Mouse (Mus musculus) olfactory bulb, adult 2 months (tissue): ENCODE measurements around the gene Mgat4c. TPM values are rescaled to one million over a fixed set of nuclear protein-coding genes. Genes with fewer than 3 reads are reported as not detected.
A peak's percentile ranks its signal among the peaks of the same experiment; 100 is the strongest.

Source experiments
- H3K27ac ChIP-seq: fragments of 200-500 bp; 2 replicates; pipeline ENCODE4 v1.5.1; 2012; ENCODE audit warnings: low read depth, low read length; ENCODE audit not compliant: insufficient read depth
- H3K4me1 ChIP-seq: fragments of 200-500 bp; 2 replicates; pipeline ENCODE4 v1.6.1; 2012; ENCODE audit warnings: low read length; ENCODE audit not compliant: control insufficient read depth, insufficient read depth
- H3K4me3 ChIP-seq: fragments of 200-500 bp; 2 replicates; pipeline ENCODE4 v1.5.1; 2012; ENCODE audit warnings: mild to moderate bottlenecking, low read depth, low read length, moderate library complexity; ENCODE audit not compliant: insufficient read depth
- CTCF ChIP-seq: fragments of 200-500 bp; IDR thresholded peaks from 2 replicates; pipeline ENCODE4 v1.5.1; 2012; ENCODE audit warnings: low read depth, mild to moderate bottlenecking, low read length, moderate library complexity; ENCODE audit not compliant: insufficient read depth
- POLR2A ChIP-seq: fragments of 200-500 bp; IDR thresholded peaks from 2 replicates; pipeline ENCODE4 v1.6.1; 2012; ENCODE audit warnings: mild to moderate bottlenecking, low read depth, low read length, moderate library complexity; ENCODE audit not compliant: insufficient read depth
- WGBS: fragments of 180-500 bp; shearing (Covaris S2); methylation state at CpG from one replicate; pipeline ENCODE4 v1.1.7; 2018; 5-methylcytosine and 5-hydroxymethylcytosine counted together
- polyA plus RNA-seq: library from polyadenylated mRNA; stranded (reverse); fragments of >200 nt; gene quantifications from 2 replicates; pipeline ENCODE4 v1.2.4, GENCODE M21; 2012; ENCODE audit warnings: low replicate concordance; ENCODE audit not compliant: missing spikeins, insufficient read depth, insufficient read length

The Mgat4c gene
- polyA plus RNA-seq: not detected in 2 replicates

DNA sequence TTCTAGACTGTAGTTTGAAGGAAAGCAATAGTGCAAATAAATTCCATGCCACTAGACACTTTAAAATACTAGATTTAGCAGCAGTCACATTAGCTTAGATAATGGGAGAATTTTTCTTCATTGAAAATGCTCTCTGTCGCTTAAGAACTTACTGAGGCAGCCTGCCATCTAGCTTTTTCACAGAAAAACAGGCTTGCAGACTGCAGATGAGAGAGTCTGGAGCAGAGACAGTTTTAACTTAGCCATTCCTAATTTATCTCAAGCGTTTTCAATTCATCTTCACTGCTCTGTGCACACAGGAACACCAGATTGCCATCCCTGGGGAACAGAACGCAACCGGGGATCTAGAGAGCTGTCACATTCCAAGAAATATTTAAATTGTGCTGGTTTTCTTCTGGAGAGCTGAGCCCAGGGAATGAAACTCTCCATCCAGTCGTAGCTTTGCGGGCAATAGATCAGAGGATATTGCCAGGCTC is at the start of gene Mgat4c:
Gene Mgat4c, plus strand, starts transcription at position 51 of the 476 bp plus-strand sequence.
- H3K27ac ChIP-seq: peak within 1 kb of the TSS; percentile 78
- no peaks in the 10 kb centered on the region for H3K4me1 ChIP-seq
- WGBS: 14% methylated on average over 6 of the region's 6 CpGs
- peak within 1 kb of the TSS; percentile 37 for H3K4me3 ChIP-seq
- no peak for TF ChIP-seq POLR2A
- TF ChIP-seq CTCF: no peak

- TF ChIP-seq POLR2A (no peak), CTCF (no peak)
- Histone ChIP-seq H3K4me3 (no peak overlapping the region), H3K27ac (no peak overlapping the region), H3K4me1 (no peaks in the 10 kb centered on the region)
- 91% methylated on average over 6 of the region's 6 CpGs for WGBS
These were observed 46.0 kb upstream of the Mgat4c start for GRCm38 (mm10) chr10:101635266-101635665.

DNA sequence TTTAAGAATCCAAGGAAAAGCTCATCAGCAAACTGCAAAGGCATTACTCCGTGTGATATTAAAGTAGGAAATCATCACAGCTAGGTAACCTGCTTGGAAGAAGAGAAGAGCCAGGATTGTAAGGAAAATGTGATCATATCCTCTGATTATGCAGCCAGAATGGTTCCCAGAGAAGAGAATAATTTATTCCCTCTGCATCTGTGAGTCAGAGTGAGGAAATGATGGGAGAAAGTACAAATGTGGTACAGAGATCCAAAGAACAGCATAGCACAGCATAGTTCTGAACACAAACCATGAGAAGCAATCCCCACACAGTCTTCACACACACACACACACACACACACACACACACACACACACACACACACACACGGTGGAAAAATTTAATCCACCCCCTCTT is 40.2 kb upstream of the Mgat4c start:
- H3K4me3 ChIP-seq: no peak overlapping the region
- TF ChIP-seq CTCF: no peak
- no peak for TF ChIP-seq POLR2A
- no peak overlapping the region for H3K27ac ChIP-seq
- WGBS: 72% methylated on average over 2 of the region's 2 CpGs
- H3K4me1 ChIP-seq: no peaks in the 10 kb centered on the region

GRCm38 (mm10) chr10:101681914-101682313 is 627 bp downstream of the Mgat4c start:
- no peaks in the 10 kb centered on the region for H3K4me1 ChIP-seq
- WGBS: 25% methylated on average over 5 of the region's 5 CpGs
- TF ChIP-seq CTCF: no peak
- no peak for TF ChIP-seq POLR2A
- H3K27ac ChIP-seq: peak overlapping the region; percentile 78
- H3K4me3 ChIP-seq: no peak overlapping the region; the same call in 1 of the 2 replicates

GRCm38 (mm10) chr10:101761828-101762227 is 80.5 kb downstream of the Mgat4c start:
- TF ChIP-seq CTCF (no peak), POLR2A (no peak)
- Histone ChIP-seq H3K4me1 (no peaks in the 10 kb centered on the region), H3K4me3 (no peak overlapping the region), H3K27ac (no peak overlapping the region)
- WGBS: 90% methylated on average over 3 of the region's 3 CpGs

DNA sequence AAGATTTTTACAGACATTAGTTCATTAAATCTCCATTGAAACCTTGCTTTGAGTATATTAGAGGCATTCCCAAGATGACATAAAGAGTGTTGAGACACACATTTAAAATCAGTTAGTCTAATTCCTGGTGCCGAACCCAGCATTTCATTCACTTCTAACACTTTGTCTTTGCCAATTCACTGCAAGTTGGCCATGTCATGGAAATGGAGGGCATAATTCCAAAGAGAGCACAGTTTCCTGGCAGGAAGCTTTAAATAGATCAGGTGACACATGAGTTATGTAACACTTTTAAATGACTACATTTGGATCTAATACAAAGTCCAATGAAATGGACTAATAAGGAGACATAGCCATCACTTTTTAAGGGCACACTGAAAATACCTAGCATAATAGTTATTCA is 89.4 kb downstream of the Mgat4c start:
- Histone ChIP-seq H3K4me3 (no peak overlapping the region), H3K27ac (no peak overlapping the region), H3K4me1 (no peaks in the 10 kb centered on the region)
- TF ChIP-seq CTCF (no peak), POLR2A (no peak)
- whole genome bisulfite sequencing: 48% methylated on average over 1 of the region's 1 CpGs

DNA sequence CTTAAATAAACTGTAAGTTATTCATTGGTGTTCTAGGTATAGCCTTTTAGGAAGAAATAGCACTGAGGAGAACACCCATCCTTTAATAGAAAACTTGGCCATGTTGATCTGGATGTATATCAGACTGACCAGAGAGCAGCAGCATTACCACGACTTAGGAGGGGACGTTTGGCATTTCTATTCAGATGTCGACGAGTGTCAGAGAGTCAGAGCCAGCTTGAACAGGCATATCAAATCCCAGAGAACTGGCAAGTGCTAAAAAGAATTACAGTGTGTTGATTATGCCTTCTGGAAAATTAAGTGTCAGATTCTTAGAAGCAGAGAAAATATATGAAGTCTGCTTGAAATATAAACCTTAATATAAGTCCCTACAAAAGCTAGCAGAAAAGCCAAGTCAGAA is 89.9 kb downstream of the Mgat4c start:
- 64% methylated on average over 4 of the region's 4 CpGs for WGBS
- H3K4me1 ChIP-seq: no peaks in the 10 kb centered on the region
- TF ChIP-seq CTCF (no peak), POLR2A (no peak)

DNA sequence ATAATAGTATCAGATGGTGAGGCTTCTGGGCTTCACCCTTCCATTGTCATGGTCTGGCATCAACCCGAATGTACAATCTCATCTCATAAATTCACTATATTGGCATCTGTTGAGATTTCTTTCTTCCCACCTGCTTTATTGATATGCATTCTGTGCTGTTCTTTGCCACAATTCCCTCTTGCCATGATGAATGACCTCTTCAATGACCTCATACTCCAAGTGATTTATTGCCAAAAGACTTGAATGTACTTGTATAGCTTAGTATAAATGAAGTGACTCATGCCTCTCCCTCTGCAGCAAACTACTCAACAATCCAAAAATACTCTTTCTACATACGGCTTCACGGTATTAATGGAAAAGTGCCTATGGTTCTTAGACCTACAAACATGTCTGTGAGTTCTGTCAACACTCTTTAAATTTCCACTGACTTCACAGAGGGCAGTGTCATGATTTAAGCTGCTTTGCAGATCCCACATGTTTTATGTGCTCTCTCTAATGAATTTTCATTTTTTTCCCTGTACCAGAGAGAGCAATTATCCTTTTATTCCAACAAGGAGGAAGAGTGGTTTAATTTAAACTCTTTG is 102.0 kb downstream of the Mgat4c start:
- H3K27ac ChIP-seq: no peak overlapping the region
- no peak overlapping the region for H3K4me3 ChIP-seq
- no peak for TF ChIP-seq POLR2A
- no peak for TF ChIP-seq CTCF
- no peaks in the 10 kb centered on the region for H3K4me1 ChIP-seq
- 54% methylated on average over 3 of the region's 3 CpGs for WGBS

More for the DNA sequence above, 89.9 kb downstream of the Mgat4c start:
- H3K4me3 ChIP-seq: no peak overlapping the region
- H3K27ac ChIP-seq: no peak overlapping the region

GRCm38 (mm10) chr10:101795507-101795906 is 114.2 kb downstream of the Mgat4c start:
- 96% methylated on average over 1 of the region's 1 CpGs for WGBS
- Histone ChIP-seq H3K4me3 (no peak overlapping the region), H3K4me1 (no peaks in the 10 kb centered on the region), H3K27ac (no peak overlapping the region)
- no peak for TF ChIP-seq POLR2A
- TF ChIP-seq CTCF: no peak

DNA sequence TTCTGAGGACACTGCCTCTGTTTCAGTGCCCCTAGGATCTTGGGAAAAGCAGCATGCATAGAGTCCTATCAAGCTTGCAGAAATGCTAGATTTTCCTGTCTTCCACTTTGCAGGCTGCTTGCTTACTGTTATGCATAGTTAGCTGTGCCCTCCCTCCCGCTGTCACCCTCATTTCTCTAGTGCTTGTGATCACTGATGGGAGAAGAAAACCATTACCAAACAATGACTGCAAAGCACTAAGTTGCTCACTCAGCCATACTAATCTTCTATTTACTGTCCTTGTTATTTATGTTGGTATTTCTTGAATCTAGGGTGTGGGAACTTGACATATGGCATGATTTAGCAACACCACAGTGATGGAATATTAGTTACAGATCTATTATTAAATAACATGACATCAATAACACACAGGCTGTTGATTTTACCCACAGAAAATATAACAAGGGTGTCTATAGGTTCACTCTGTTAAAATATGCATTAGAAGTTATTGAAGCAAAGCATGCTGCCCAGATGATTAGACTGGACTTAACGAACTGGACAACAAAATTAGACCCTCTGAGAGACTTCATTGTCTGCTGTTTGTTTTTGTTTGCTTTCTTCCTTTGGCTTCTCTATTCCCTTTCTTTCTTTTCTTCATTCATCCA is 117.7 kb downstream of the Mgat4c start:
- TF ChIP-seq CTCF (no peak), POLR2A (no peak)
- Histone ChIP-seq H3K4me3 (no peak overlapping the region), H3K4me1 (no peaks in the 10 kb centered on the region), H3K27ac (no peak overlapping the region)
- 34% methylated on average over 2 of the region's 2 CpGs for WGBS
